Mouse (Mus musculus): Measurements from ENCODE around the gene Ier5.

Gene Ier5

DNA sequence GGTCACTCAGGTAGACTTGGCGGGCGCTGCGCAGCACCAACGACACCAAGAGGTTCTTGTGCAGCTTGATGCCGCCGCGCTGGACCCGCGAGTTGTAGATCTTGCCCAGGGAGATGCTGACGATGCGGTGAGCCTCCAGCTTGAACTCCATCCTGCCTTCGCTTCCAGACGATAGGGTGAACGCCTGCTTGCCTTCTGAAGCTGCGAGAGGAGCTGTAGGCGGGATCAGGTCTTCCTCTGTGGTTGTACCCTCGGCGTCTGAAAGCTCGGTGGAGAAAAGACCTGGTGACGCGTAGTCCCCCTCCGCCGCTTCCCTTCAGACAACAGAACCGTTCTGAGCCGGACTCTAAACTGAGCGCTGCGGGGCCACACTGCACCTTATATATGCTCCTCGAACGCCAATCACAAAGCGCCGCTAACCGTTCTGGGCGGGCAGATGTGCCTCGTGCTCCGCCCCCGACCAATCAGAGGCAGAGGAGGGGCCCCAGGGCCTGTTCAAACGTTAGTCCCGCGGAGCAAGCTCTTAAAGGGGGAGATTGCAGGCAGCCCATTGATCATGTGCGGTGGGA is at the start of gene Ier5:
TSS of gene Ier5 (minus strand) at position 357 of the 569 bp plus-strand sequence.
- peak; percentile 92 for ATAC-seq (ENCODE audit: insufficient number of reproducible peaks, low FRiP score, low TSS enrichment)

DNA sequence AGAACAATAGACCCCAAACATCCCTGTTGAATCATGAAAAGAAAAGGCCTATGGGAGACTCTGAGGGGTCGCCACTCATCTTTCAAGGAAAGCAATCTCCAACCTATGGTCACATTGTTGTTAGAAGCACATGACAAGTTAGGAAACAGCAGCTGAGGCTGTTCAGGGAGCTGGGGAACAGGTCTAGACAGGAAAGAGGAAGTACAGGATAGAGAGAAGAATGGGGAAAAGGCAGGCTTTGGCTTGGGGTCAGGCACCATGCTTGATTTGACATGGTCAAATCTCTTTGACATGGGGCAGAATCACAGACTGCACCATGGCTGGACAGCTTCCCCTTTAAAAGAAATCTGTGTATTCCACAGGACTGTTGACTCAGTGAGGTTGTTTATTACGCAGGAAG is 47.8 kb upstream of the Ier5 start:
- ATAC-seq (ENCODE audit: insufficient number of reproducible peaks, low FRiP score, low TSS enrichment), result no peak

DNA sequence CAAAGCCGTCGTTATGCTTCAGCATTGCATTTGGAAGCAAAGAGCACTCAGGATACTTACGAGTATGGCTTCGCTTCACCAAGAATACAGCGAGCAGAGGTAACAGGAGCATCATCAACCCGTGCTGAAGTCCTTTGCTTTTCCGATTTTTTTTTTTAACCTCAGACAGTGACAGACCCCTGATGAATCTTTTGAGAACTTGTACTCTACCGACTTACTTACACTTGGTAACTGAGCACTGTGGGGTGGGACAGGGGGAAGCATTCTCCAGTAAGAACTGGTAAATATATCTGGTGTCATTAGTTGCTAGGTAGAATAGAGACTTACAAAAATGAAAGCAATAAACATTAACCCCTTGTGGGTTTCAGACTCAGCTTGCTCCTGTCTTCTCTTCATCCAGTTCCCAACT is 47.1 kb upstream of the Ier5 start, which contains the start of gene Mr1:
TSS of gene Mr1 (minus strand) at position 243 of the 409 bp plus-strand sequence.
- ATAC-seq (ENCODE audit: insufficient number of reproducible peaks, low FRiP score, low TSS enrichment), result peak; percentile 56

DNA sequence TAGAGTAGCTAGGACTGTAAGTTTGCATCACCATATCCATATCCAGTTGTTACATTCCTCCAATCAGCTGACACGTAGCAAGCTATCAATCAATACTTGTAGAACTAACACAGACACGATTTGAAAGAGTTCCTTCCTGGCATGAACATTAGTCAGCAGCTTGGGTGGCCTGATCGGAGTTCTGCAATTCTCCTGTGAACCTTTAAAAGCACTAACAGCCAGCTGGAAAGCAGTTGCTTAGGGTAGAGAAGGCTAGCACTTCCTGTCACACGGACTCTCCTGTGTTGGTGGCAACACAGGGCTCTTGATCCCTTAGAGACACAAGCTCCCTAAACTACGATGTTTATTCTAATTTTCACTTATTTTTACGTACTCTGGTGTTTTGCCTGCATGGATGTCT is 46.2 kb upstream of the Ier5 start:
- no peak for ATAC-seq (ENCODE audit: insufficient number of reproducible peaks, low FRiP score, low TSS enrichment)

DNA sequence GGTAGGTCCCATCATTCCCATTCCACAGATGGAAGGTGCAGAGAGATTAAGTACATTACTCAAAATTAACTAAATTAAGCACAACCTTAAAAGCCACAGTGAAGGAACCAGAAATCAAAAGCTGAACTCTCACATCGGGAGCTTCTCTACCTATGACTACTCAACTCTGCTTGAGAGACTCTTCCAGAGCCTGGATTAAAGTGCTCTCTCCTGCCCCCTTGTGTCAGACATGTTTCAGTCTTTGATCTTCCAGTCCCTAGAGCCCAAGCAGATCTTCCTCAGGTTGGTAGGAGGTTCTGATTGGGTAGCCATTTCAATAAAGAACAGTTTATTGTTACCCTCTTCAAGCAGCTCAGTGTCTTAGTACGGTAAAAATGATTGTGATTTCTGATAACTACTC is 40.6 kb upstream of the Ier5 start:
- peak; percentile 77 for ATAC-seq (ENCODE audit: insufficient number of reproducible peaks, low FRiP score, low TSS enrichment)

DNA sequence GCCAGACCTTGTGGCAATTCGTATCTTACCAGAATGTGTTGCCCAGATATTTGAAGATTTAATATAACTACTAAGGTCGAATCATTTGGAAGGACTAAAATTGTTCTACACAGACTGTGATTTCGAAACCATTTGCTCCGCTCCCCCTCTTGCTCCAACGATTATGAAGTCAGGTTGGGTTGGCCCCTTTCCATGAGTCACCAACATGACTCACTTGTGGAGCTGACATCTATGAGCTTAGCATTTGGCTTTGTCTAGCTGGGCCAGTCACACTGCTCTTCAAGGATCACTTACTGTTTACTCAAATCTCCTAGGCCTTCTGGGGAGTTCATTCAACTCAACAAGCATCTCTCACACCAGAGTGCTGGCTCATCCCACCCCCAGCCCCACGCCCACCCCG is 39.4 kb upstream of the Ier5 start:
- no peak for ATAC-seq (ENCODE audit: insufficient number of reproducible peaks, low FRiP score, low TSS enrichment)

DNA sequence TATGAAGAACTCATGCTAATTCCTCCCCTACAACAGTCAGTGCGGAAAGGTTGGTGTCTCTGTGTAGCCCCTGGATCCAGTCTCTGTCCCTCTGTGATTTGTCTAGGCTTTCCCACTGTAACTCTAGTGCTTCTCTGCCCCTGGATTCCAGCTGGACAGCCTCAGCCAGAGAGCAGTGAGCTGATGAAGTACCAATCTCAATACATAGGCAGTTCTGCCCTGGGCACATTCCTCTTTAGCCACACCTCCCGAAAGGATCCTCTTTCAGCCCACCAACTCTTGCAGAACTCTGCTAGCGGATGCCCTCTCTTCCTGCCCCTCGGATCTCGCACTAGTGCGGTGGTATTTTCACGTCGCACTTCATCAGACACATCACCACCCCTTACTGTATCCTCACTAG is 35.4 kb upstream of the Ier5 start:
- ATAC-seq (ENCODE audit: insufficient number of reproducible peaks, low FRiP score, low TSS enrichment), result no peak

DNA sequence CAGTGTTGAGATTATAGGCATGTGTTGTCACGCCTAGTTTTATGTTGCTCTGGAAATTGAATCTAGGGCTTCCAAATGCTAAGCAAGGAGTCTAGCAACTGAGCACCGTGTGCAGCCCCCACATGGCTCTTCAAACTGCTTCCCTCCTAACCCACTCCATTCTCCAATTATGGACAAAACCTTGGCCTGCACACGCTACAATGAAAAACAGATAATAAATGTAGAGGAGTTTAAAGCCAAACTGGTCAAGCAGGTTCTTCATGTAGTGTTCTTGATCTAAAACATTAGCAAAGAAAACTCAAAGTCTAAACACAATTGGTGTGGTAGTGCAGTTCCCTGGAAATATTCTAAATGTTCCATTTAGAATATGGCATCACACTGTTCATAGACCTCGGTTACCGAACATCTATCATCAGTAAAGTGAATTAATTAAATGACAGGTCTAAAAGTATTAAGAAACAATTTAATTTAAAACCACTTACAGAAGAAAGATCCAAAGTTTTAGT is 28.0 kb upstream of the Ier5 start:
- no peak for ATAC-seq (ENCODE audit: insufficient number of reproducible peaks, low FRiP score, low TSS enrichment)

DNA sequence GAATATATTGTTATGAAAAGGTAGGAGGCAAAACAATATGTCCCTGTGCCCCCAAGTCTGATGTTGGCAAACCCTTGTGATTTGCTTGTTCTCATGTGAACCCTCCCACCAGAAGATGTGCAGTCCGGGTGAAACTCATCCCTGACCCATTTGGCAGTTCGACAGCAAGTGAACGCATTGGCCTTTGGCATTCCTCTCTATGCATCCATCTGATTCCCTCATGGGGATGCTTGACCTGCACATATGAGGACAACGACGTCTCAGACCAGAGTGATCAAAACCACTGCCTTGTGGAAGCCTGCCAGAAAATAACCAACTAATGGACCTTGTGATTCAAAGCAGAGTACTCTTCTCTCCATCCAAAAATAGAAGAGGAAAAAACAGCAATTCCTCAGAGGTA is 27.3 kb upstream of the Ier5 start:
- no peak for ATAC-seq (ENCODE audit: insufficient number of reproducible peaks, low FRiP score, low TSS enrichment)

DNA sequence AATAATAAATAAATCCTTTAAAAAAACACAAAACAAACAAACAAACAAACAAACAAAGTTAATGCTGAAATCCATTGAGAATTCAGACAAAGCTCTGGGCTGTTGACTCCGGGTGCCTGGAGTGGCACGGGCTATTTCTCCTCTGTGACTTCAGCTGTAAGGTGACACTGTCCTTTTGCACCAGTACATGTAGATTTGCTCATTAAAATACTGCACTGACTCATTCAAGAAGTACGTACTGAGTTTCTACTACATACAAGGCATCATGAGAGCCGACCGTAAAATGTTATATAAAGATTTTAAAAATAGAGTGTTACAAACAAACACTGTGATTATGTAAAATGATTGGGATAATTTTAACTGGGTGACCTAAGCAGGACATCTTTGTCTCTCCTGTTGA is 25.0 kb upstream of the Ier5 start:
- no peak for ATAC-seq (ENCODE audit: insufficient number of reproducible peaks, low FRiP score, low TSS enrichment)

DNA sequence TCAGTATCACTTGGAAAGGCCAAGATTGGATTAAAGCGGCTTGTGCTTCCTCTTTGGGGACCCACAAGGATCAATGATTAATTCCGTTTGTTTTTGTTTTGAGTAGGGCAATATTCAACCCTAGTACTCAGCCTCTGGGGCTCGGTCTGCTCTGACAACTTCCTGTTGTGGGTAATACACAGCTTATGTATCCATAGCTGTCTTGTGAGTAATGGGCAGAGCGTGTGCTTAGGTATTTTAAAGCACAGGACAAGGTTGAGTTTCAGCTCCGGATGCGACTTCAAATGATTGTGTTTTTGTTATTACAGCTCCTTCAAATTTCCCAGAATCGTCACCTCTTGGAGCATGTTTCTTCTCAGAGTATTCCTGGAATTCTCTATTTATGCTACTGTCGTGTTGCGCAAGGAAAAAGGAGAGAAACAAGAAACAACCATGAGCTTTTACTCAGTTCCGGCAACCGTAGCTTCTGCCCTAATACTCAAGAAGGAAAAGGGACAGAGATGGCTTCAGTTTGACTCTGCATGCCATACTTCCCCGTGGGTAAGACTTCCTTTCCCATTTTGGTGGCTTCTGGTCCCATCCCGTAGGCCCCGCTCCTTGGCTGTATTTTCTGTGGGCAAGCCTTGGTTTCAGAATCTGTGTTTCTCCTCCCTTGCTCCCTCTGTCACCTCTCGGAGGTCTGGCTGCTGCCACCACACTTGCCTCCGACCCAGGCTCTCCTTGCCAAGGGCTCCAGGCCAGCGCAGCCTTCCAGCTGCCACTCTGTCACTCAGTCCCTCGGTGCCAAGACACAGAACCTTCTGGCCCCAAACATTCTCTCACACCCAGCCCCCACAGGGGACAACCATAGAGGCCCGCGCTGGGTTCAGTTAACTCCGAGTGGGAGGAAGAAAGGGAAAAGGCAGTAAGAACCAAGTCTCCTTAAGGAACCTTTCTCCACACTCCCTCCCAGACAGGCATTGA is 22.8 kb upstream of the Ier5 start:
- ATAC-seq (ENCODE audit: insufficient number of reproducible peaks, low FRiP score, low TSS enrichment), result peak; percentile 92

DNA sequence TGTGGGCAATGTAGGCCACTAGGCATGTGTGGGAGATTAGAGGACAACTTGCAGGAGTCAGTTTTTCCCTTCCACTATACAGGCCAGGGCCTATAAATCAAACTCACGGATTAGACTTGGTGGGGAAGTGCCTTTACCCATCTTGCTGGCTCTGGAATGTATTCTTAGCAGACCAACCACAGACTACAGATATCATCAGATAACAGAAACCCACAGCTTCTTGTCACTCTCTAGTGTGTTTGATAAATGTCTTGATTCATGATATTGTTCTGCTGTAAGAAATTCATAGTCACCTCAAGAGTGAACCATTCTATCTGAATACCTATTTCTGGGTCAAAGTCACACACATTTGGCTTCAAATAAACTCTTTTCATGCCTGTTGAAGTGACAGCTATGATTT is 20.3 kb upstream of the Ier5 start:
- no peak for ATAC-seq (ENCODE audit: insufficient number of reproducible peaks, low FRiP score, low TSS enrichment)

DNA sequence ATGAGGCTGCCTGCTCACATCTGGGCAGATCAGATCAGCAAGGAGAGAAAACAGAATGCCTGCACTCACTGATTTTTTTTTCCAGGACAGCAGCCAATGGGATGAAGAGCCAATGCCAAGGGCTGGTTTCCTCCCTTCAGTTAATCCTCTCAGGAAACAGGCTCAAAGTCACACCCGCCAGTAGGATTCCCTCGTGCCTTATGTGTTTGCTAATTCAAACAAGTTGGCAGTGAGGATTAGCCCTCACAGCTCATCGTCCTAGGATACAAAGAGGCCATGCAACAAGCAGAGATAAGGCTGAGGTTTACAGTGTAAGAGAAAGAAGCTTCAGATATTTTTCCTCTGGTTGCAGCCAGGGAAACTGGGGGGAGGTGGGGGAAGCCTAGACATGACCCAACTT is 14.5 kb upstream of the Ier5 start:
- ATAC-seq (ENCODE audit: insufficient number of reproducible peaks, low FRiP score, low TSS enrichment), result no peak

DNA sequence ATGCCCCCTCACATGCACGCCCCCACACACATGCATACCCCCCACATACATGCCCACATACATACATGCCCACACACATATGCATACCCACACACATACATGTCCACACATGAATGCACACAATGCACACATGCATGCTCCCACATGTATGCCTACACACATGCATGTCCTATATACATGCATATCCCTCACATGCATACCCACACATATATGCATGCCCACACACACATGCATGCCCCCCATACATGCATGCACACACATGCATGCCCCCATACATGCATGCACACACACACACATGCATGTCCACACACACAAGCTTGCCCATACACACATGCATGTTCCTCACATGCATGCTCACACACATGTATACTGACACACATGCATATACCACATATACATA is 13.4 kb upstream of the Ier5 start:
- no peak for ATAC-seq (ENCODE audit: insufficient number of reproducible peaks, low FRiP score, low TSS enrichment)

DNA sequence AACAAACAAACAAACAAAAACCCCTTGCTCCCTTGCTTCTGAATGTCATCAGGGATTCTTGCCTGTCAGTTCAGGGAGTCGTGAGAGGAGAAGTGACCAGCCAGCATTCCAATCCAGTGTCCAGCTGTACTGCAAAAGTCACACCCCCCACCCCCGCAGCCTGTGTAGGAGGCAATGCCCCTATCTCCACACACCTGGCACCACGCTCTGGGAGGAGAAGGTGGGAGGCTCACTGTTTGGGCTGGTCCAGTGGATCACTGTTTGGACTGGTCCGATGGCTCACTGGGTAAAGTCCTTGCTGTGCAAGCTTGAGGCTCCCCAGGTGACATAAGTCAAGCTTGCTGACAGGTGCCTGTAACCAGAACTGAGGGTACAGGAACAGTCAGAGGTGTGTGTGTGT is 12.7 kb upstream of the Ier5 start:
- ATAC-seq (ENCODE audit: insufficient number of reproducible peaks, low FRiP score, low TSS enrichment), result no peak

DNA sequence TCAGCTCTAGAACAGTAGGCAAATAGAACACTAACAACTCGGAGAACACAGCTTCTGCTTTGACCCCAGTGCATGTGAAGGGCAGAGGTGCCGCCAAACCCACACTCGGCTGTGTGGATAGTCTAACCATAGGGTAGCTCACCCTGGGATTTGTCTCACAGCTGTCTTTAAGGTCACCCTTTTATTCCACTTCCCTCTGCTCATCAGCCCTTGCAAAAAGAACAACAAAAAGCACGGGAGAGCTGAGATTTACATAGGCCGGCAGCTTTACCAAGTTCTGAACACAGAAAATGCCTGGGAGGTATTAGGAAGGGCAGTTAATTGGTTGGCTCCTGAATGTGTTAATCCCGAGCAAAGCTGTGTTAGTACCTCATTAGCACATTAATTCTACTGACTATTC is 12.1 kb upstream of the Ier5 start:
- ATAC-seq (ENCODE audit: insufficient number of reproducible peaks, low FRiP score, low TSS enrichment), result no peak

DNA sequence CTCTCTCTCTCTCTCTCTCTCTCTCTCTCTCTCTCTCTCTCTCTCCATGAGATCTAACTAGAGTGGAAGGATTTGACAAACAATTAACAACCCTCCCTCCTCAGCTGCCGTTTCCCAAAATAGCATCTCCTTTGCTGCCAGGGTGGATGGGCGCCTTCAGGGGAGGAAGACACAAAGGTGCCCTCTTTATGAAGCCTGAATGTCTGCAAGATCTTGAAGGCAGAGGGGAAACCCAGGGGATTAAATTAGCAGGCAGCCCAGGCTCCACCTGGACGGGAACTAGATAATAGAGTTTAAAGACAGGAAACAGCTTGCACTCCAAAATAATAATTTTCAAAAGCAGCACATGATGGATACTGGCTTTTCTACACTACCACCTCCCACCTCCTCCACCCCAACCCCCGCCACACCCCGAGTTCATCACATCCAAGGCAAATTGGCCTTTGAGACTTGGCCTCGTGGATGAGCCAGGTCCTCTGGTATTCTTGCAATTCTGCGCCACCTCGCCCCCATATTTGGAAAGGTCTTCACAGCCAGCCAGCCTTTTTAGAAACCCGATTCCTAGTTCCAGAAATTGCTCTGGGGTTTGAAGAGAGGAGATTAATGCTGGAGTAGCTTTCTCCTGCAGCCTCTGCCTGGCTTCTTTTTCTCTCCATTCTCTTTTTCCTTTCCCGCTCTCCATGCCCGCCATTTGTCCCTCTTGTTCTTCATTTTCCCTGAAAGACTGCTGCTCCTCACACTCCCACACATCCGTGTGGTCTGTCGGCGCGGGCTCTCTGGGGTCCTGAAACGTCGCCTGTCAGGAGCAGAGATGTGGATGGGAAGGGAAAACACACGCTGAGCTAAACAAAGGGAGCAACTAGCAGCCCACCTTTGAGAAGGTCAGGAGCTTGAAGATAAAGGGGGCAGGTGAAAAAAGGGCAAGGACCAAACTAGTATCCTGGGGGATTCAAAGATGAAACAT is 10.2 kb upstream of the Ier5 start:
- no peak for ATAC-seq (ENCODE audit: insufficient number of reproducible peaks, low FRiP score, low TSS enrichment)

DNA sequence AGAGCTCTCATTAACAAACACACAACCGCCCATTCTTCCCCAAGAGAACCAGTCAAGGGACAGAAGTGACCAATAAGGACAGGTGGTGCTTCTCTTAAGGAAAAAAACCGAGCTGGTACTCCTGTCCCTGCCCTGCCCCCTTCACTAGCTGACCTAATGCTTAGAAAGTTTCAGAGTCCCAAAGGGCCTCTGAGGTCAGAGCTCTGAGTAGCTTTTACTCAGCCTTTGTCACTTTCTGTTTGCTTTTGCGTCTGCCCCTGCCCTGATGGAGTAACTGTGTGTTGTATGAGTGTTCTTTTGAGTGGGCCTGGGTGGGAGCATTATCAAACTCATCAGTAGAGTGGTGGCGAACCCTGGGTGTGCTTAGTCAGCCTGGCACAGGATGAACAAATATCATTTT is 9.0 kb upstream of the Ier5 start:
- ATAC-seq (ENCODE audit: insufficient number of reproducible peaks, low FRiP score, low TSS enrichment), result no peak

DNA sequence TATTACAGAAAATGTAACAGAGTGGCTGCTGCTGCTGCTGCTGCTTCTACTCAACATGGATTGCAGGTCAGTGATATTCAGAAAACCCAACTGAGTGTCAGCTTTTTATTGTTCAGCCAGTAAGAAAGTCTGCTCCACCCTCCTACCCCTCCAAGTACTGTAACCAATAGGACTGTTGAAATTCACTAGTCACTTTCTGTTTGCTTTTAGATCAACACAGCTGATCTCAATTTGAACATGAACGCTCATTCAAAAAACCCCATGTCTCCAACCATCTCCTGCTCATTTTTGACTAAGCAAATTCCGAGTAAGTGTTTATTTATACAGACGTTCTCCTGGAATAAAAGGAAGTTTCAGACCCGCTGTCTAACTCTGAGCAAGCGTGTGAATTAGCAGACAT is 8.4 kb upstream of the Ier5 start:
- no peak for ATAC-seq (ENCODE audit: insufficient number of reproducible peaks, low FRiP score, low TSS enrichment)

DNA sequence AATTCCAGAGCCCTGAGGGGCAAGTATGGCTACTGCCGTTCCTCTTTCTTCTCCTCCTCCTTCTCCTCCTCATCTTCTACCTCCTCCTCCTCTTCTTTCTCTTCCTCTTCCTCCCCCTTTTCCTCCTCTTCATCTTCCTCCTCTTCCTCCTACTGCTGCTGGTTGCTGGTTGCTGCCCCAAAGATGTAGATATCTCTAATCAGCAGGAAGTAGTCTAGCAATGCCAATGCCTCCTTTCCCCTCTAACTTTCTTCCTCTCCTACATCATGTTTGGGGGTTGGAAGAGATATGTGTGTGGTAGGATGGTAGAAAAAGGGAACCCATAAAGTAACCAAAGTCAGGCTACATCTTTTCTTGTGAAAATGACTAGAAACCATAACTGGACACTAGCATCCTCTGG is 6.9 kb upstream of the Ier5 start:
- ATAC-seq (ENCODE audit: insufficient number of reproducible peaks, low FRiP score, low TSS enrichment), result no peak

DNA sequence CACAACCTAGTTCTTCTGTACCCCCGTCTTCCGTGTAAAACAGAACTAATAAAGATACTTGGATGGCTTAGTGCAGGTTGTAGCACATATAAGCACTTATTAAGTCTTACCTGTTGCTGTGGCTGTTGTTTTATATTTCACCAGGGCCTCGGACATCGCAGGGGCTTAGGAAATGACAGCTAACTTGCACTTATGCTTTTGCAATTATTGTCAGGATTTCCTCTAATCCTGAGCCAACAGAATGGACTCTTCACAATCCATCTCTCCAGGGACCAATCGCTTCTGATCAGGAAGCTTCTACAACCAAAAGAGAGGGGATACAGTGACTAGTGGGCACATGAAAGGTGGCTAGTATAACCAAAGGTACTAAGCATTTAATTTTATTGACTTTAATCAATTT is 4.6 kb upstream of the Ier5 start:
- ATAC-seq (ENCODE audit: insufficient number of reproducible peaks, low FRiP score, low TSS enrichment), result no peak
